25 mouse cellular contexts compared by ENCODE assay signal in the genomic region with DNA sequence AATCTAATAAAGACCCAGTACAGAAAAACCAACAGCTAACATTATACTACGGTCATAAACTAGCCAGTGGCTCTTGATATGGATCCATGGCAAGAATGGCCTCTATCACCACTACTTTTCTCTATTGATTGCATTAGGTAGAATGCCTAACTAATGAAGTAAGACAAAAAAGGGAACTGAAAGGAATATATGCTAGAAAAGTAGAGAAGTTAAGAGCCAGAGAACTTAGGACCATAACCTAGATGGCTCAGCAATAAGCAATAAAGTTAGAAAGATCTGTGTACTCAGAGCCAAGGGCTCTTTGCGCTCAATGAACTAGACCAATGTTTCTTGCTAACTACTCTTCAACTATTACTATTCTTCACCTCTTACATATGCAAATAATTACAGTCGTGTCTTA. TPM values are rescaled to one million over a fixed set of nuclear protein-coding genes. Genes with fewer than 3 reads are reported as not detected.
"Had no signal": no experiment of that assay in that cellular context is flagged by ENCODE, and none has a peak within 500 bp of the region (broad histone marks: within the 10 kb centered on the region; RNA-seq: fewer than 3 reads in every experiment).

No protein-coding gene starts in this region.

- H3K4me1 ChIP-seq: hindbrain, embryonic 13.5 days; limb, embryonic 13.5 days; limb, embryonic 15.5 days had no signal

- H3K36me3 ChIP-seq: heart, embryonic 10.5 days; heart, embryonic 12.5 days; hindbrain, embryonic 13.5 days; hindbrain, embryonic 15.5 days; limb, embryonic 13.5 days; limb, embryonic 15.5 days; liver, embryonic 12.5 days had no signal

- ATAC-seq: hindbrain, postnatal 0 days; intestine, postnatal 0 days; liver, embryonic 12.5 days had no signal

- H3K4me3 ChIP-seq: heart, embryonic 10.5 days; heart, embryonic 12.5 days; hindbrain, embryonic 13.5 days; hindbrain, embryonic 15.5 days; limb, embryonic 13.5 days; limb, embryonic 15.5 days; liver, embryonic 12.5 days had no signal

- DNase-seq: gastrocnemius, postnatal 14 days; gastrocnemius, postnatal 36 days; heart, adult 18-20 months; heart, postnatal 10 days; heart, postnatal 36 days; kidney, adult 18-20 months; kidney, adult 8-10 months; kidney, postnatal 10 days; kidney, postnatal 25 days; kidney, postnatal 4 days; layer of hippocampus, adult 9-11 months; layer of hippocampus, postnatal 36 days; left cerebral cortex, postnatal 4 days had no signal

- H3K9me3 ChIP-seq: heart, embryonic 10.5 days; heart, embryonic 12.5 days; hindbrain, embryonic 13.5 days; hindbrain, embryonic 15.5 days; limb, embryonic 13.5 days; limb, embryonic 15.5 days; liver, embryonic 12.5 days had no signal

- H3K4me2 ChIP-seq: heart, embryonic 12.5 days; hindbrain, embryonic 13.5 days; hindbrain, embryonic 15.5 days; limb, embryonic 13.5 days; limb, embryonic 15.5 days; liver, embryonic 12.5 days had no signal

- H3K9ac ChIP-seq: heart, embryonic 12.5 days; hindbrain, embryonic 13.5 days; hindbrain, embryonic 15.5 days; limb, embryonic 13.5 days; limb, embryonic 15.5 days; liver, embryonic 12.5 days; liver, embryonic 14.5 days had no signal

- H3K27me3 ChIP-seq: heart, embryonic 12.5 days; hindbrain, embryonic 13.5 days; hindbrain, embryonic 15.5 days; limb, embryonic 13.5 days; limb, embryonic 15.5 days; liver, embryonic 12.5 days had no signal

- H3K27ac ChIP-seq: heart, embryonic 10.5 days; hindbrain, embryonic 13.5 days; hindbrain, embryonic 15.5 days; hindbrain, postnatal 0 days; limb, embryonic 13.5 days; limb, embryonic 15.5 days; liver, embryonic 12.5 days; liver, embryonic 14.5 days had no signal

RNA-seq across cellular contexts. Expression of a gene that starts 29.1 kb away (rescaled TPM):
- total RNA-seq: gastrocnemius, adult 18-20 months; gastrocnemius, adult 8-10 months; gastrocnemius, postnatal 36 days had no signal
- polyA plus RNA-seq: hindbrain, embryonic 13.5 days had no signal
